Mouse (Mus musculus) hindbrain, embryonic 14.5 days (tissue): ENCODE measurements around the gene Fam205a1. TPM values are rescaled to one million over a fixed set of nuclear protein-coding genes. Genes with fewer than 3 reads are reported as not detected.

ENCODE experiments used
- ATAC-seq: fragments of 200-750 bp; cut with Nextera tagmentation; 2 replicates; pipeline ENCODE4 v1.8.0; 2017; ENCODE audit warnings: moderate number of reproducible peaks, mild to moderate bottlenecking, moderate TSS enrichment, moderate library complexity; ENCODE audit not compliant: low FRiP score
- DNase-seq: peaks from one replicate; pipeline ENCODE4 v3.0.0-alpha.2; 2015; ENCODE audit warnings: low spot score
- H3K27ac ChIP-seq: fragments of 300-500 bp; sonication (generic); 2 replicates; pipeline ENCODE4 v1.5.1; 2014; ENCODE audit warnings: mild to moderate bottlenecking, moderate library complexity
- H3K27me3 ChIP-seq: fragments of 300-500 bp; sonication (generic); 2 replicates; pipeline ENCODE4 v1.6.1; 2014; ENCODE audit warnings: mild to moderate bottlenecking, low read length, mixed read lengths; ENCODE audit not compliant: control insufficient read depth, insufficient read depth
- H3K36me3 ChIP-seq: fragments of 300-500 bp; sonication (generic); replicated peaks from 2 replicates; pipeline ENCODE4 v1.6.1; 2014; ENCODE audit not compliant: control insufficient read depth, insufficient read depth
- H3K4me1 ChIP-seq: fragments of 300-500 bp; sonication (generic); replicated peaks from 2 replicates; pipeline ENCODE4 v1.6.1; 2014; ENCODE audit warnings: antibody characterized with exemption, low read length, mixed read lengths; ENCODE audit not compliant: control insufficient read depth, insufficient read depth
- H3K4me2 ChIP-seq: fragments of 300-500 bp; sonication (generic); replicated peaks from 2 replicates; pipeline ENCODE4 v1.6.1; 2014; ENCODE audit warnings: mild to moderate bottlenecking, moderate library complexity
- H3K4me3 ChIP-seq: fragments of 300-500 bp; sonication (generic); replicated peaks from 2 replicates; pipeline ENCODE4 v1.5.1; 2014; ENCODE audit warnings: mild to moderate bottlenecking, low read length
- H3K9ac ChIP-seq: fragments of 300-500 bp; sonication (generic); 2 replicates; pipeline ENCODE4 v1.6.1; 2014
- H3K9me3 ChIP-seq: fragments of 300-500 bp; sonication (generic); 2 replicates; pipeline ENCODE4 v1.6.1; 2016; ENCODE audit warnings: low read length; ENCODE audit not compliant: control insufficient read depth
- WGBS: fragments of 180-500 bp; shearing (Covaris S2); extraction: QIAGEN DNeasy Blood & Tissue Kit; methylation state at CpG from one replicate; pipeline ENCODE4 v1.1.7; 2014; 5-methylcytosine and 5-hydroxymethylcytosine counted together
- polyA plus RNA-seq: library from polyadenylated mRNA; unstranded; fragments of >200 nt; fragmentation: Nextera tagmentation; extraction: Ambion mirVana; gene quantifications from 2 replicates; pipeline ENCODE4 v1.2.1, GENCODE M21; 2014

The Fam205a1 gene
- polyA plus RNA-seq, 1 experiment from 2014 or later, result 0.12 TPM

DNA sequence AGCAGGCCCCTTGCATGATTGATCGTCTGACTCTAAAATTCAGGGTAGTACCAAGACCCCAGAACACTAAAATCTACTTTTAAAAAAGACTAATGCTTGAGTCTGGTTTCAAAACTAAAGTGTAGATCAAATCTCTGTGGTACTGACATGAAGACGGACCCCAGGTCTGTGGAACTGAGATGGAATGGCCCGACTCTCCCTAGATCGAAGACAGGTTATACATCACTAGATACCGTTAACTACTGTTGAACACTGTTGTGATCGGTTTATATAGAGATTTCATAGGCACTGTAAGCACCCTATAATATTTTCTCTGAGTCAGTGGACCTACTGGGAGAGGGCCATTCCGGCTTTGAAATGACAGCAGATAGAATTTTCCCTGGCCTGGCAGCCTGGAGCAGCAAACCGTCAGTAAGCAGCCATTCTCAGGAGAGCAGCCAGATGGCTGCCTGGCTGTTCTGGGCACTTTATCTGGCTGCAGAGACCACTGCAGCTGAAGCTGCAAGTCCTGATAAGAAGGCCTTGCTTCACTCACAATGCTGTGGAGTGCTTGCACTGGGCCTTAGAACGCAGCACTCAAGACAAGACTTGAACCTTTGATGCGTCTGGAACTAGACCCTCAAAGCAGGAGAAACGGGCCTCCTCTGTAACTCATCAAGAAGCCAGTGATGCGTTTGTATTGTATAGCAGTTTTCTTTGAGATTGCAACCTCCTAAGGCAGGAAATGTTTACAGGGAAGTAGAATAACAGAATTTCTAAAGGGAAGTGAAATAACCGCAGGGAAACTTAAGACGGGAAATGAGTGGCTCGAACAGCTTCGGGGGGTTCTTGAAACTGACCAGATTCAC lies 26.4 kb upstream of the Fam205a1 start:
- DNase-seq (no peak), ATAC-seq (no peak)
- Histone ChIP-seq H3K36me3 (no peaks in the 10 kb centered on the region), H3K4me3 (no peak overlapping the region), H3K27me3 (no peaks in the 10 kb centered on the region), H3K27ac (peak overlapping the region; percentile 54), H3K9me3 (no peaks in the 10 kb centered on the region), H3K9ac (no peak overlapping the region), H3K4me2 (no peak overlapping the region), H3K4me1 (no peaks in the 10 kb centered on the region)
- WGBS, result 74% methylated on average over 16 of the region's 16 CpGs

GRCm38 (mm10) chr4:42877657-42878056 lies 24.0 kb upstream of the Fam205a1 start:
- no peak overlapping the region for H3K4me3 ChIP-seq
- no peaks in the 10 kb centered on the region for H3K27me3 ChIP-seq
- ATAC-seq, result no peak
- no peak for DNase-seq
- no peaks in the 10 kb centered on the region for H3K36me3 ChIP-seq
- WGBS, result 87% methylated on average over 2 of the region's 2 CpGs
- H3K27ac ChIP-seq, result no peak overlapping the region
- no peak overlapping the region for H3K4me2 ChIP-seq
- H3K9ac ChIP-seq, result no peak overlapping the region
- no peaks in the 10 kb centered on the region for H3K4me1 ChIP-seq
- no peaks in the 10 kb centered on the region for H3K9me3 ChIP-seq

DNA sequence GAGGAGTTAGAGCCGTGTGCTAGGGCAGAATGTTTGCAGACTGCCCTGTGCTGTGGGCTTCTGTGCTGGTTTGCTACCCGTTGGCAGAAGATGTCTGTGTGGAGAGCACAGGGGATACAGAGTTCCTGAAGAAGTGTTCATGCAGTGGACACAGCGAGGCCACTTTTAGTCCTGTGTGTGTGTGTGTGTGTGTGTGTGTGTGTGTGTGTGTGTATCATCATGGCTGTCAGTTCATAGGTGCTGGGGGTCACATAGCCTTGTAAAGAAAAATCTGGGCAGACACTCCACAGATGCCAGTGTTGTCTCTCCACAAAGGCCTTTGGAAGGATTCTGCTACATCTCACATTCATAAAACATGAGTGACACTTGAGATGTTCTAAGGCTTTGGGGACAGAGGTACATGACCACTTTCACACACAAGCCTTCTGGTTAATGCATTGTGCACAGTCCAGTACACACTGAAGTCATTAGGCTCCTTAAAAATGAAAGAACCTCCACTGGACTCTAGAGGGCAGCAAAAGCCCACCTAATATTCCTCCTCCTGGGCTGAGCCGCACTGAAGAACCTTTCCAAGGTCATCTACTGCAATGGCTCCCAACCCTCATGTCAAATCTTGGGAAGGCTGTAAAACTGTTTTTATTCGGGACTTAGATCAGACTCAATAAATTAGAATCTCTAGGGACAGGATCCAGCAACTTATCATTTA lies 23.1 kb upstream of the Fam205a1 start:
- Histone ChIP-seq H3K4me2 (no peak overlapping the region), H3K27ac (no peak overlapping the region), H3K9ac (no peak overlapping the region), H3K4me1 (no peaks in the 10 kb centered on the region), H3K4me3 (no peak overlapping the region), H3K9me3 (no peaks in the 10 kb centered on the region), H3K27me3 (no peaks in the 10 kb centered on the region), H3K36me3 (no peaks in the 10 kb centered on the region)
- DNase-seq (peak; percentile 89), ATAC-seq (peak; percentile 92)
- WGBS, result 37% methylated on average over 5 of the region's 5 CpGs

DNA sequence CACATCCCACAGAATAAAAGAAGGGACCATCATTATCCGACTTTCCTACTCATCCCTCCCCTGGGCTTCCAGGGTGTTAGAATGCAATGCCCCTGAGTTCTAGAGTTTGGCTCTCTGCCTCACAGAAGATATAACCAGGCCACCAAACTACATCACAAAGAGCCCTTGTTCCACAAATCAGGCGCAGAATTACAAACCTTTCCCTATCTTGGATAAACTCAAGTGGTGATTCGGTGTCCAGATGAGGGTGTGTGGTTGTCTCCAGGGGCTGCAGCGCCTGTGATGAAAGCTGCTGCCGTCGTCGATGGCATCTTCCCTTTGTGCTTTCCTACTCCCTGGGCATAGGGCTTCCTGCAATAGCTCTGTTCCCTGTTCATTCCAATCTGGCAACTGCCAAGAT lies 20.4 kb upstream of the Fam205a1 start, which contains the start of gene Fam205c:
TSS of gene Fam205c (minus strand) at position 101 of the 400 bp plus-strand sequence.
- Histone ChIP-seq H3K9ac (no peak within 1 kb of the TSS), H3K27me3 (no peaks in the 10 kb centered on the region), H3K4me3 (no peak within 1 kb of the TSS), H3K4me1 (no peaks in the 10 kb centered on the region), H3K4me2 (no peak within 1 kb of the TSS), H3K9me3 (no peaks in the 10 kb centered on the region), H3K27ac (no peak within 1 kb of the TSS), H3K36me3 (no peaks in the 10 kb centered on the region)
- 85% methylated on average over 7 of the region's 7 CpGs for WGBS
- no peak for ATAC-seq
- DNase-seq, result no peak

DNA sequence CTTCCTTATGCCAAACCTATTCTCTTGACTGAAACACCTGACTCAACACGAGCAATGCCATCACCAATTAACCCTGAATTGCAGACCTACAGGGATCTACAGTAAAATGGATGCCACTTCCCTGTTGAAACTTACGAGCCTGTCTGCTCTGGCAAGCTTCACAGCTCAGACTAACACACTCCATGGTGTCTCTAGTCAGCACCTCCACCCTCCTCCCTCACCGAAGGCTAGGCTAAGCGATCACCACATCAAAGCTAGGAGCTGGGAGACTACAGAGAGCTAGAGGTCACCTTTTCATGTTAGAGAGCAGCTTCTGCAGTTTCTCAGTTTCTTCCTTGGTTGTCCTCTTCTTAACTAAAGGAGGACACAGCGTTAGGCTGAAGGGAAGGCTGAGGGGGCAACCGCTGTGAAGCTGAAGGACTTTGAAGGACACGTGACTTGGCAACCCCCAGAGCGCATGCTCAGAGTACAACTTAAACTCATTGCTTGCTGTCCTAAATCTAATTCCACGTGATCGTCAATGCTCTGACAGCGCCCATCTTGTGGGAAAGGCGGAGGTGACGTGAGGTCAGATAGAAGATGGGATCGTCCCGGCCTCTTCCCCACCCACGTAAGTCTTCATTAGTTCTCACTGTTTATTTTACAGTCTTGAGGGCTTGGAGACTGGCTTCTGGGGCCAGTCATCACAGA lies 19.2 kb upstream of the Fam205a1 start:
- no peaks in the 10 kb centered on the region for H3K27me3 ChIP-seq
- WGBS, result 87% methylated on average over 16 of the region's 16 CpGs
- H3K36me3 ChIP-seq, result no peaks in the 10 kb centered on the region
- H3K4me1 ChIP-seq, result no peaks in the 10 kb centered on the region
- ATAC-seq, result no peak
- H3K27ac ChIP-seq, result no peak overlapping the region
- H3K9ac ChIP-seq, result no peak overlapping the region
- DNase-seq, result no peak
- H3K4me2 ChIP-seq, result no peak overlapping the region
- H3K9me3 ChIP-seq, result no peaks in the 10 kb centered on the region
- no peak overlapping the region for H3K4me3 ChIP-seq

DNA sequence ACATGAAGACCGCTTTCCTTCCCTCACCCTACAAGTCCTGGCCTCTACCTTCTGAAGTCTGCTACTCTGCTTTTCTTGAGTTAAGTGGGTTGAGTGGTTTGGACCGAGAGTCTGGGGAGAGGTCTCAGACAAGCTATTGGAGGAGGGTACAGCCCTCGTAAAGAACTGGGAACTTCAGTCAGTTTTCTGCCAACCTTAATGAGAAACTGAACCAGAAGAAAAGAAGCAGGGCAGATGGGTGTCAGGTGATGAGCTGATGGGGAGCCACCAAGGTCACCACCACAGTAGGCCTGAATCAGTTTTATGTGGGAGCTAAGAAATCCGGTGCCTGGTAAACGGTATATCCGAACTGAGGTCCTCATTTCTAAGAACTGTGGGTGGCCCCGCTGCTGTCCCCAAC lies 18.5 kb upstream of the Fam205a1 start:
- 92% methylated on average over 7 of the region's 7 CpGs for WGBS
- no peak for ATAC-seq
- no peak overlapping the region for H3K9ac ChIP-seq

GRCm38 (mm10) chr4:42870748-42871147 lies 17.1 kb upstream of the Fam205a1 start:
- Histone ChIP-seq H3K9ac (no peak overlapping the region), H3K9me3 (no peaks in the 10 kb centered on the region), H3K4me2 (no peak overlapping the region), H3K27me3 (no peaks in the 10 kb centered on the region), H3K36me3 (no peaks in the 10 kb centered on the region), H3K27ac (no peak overlapping the region), H3K4me1 (no peaks in the 10 kb centered on the region), H3K4me3 (no peak overlapping the region)
- 85% methylated on average over 5 of the region's 5 CpGs for WGBS
- ATAC-seq (no peak), DNase-seq (no peak)

More for the DNA sequence above, 18.5 kb upstream of the Fam205a1 start:
- Histone ChIP-seq H3K4me3 (no peak overlapping the region), H3K4me1 (no peaks in the 10 kb centered on the region), H3K27me3 (no peaks in the 10 kb centered on the region), H3K36me3 (no peaks in the 10 kb centered on the region), H3K27ac (no peak overlapping the region), H3K4me2 (no peak overlapping the region), H3K9me3 (no peaks in the 10 kb centered on the region)
- DNase-seq, result no peak

DNA sequence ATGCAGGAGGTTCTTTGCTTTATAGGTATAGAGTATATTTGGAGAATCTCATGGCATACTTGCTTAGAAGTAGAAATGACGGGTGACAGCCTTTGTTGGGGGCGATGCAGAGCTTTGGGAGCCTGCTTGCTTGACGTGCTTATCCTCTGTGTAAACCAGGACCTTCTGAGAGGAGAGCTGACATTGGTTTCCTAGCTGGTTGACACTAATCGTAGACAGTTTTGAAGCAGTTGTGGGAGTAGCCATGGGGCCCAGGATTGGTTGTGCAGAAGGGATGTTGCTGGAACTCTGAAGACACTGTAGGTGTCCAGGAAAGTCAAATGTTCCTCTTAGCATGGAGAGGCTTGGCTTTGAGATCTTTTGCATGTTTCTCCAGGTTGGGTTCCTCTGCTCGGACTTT lies 14.5 kb upstream of the Fam205a1 start:
- Histone ChIP-seq H3K36me3 (no peaks in the 10 kb centered on the region), H3K4me3 (no peak overlapping the region), H3K27me3 (no peaks in the 10 kb centered on the region), H3K4me1 (no peaks in the 10 kb centered on the region), H3K9ac (no peak overlapping the region), H3K9me3 (no peaks in the 10 kb centered on the region), H3K27ac (no peak overlapping the region), H3K4me2 (no peak overlapping the region)
- ATAC-seq (no peak), DNase-seq (no peak)
- 89% methylated on average over 5 of the region's 5 CpGs for WGBS

GRCm38 (mm10) chr4:42867390-42867789 lies 13.7 kb upstream of the Fam205a1 start:
- H3K9me3 ChIP-seq, result no peaks in the 10 kb centered on the region
- H3K27ac ChIP-seq, result no peak overlapping the region
- no peak overlapping the region for H3K4me3 ChIP-seq
- WGBS, result 75% methylated on average over 3 of the region's 3 CpGs
- no peaks in the 10 kb centered on the region for H3K27me3 ChIP-seq
- no peak overlapping the region for H3K9ac ChIP-seq
- no peaks in the 10 kb centered on the region for H3K36me3 ChIP-seq
- H3K4me2 ChIP-seq, result no peak overlapping the region
- no peaks in the 10 kb centered on the region for H3K4me1 ChIP-seq
- no peak for DNase-seq
- no peak for ATAC-seq
